Mouse (Mus musculus): Measurements from ENCODE around the gene Cdc25b.

Cdc25b gene

GRCm38 (mm10) chr2:131221853-131222515 is 35.2 kb downstream of the Cdc25b start:
- TF ChIP-seq GATA4 (IDR thresholded peaks at IDR 0.05; ENCODE audit: insufficient replicate concordance, low read length): no peak

- TF ChIP-seq GATA4 (IDR thresholded peaks at IDR 0.05; ENCODE audit: insufficient replicate concordance, low read length): no peak
Measured at GRCm38 (mm10) chr2:131222562-131222961, 35.8 kb downstream of the Cdc25b start.

- TF ChIP-seq GATA4 (IDR thresholded peaks at IDR 0.05; ENCODE audit: insufficient replicate concordance, low read length): no peak
Measured at GRCm38 (mm10) chr2:131223569-131223968, 36.8 kb downstream of the Cdc25b start.

GRCm38 (mm10) chr2:131225178-131225577 is 38.4 kb downstream of the Cdc25b start:
- TF ChIP-seq GATA4 (IDR thresholded peaks at IDR 0.05; ENCODE audit: insufficient replicate concordance, low read length): no peak

- TF ChIP-seq GATA4 (IDR thresholded peaks at IDR 0.05; ENCODE audit: insufficient replicate concordance, low read length): no peak
Measured at GRCm38 (mm10) chr2:131227243-131227642, 40.5 kb downstream of the Cdc25b start.

- TF ChIP-seq GATA4 (IDR thresholded peaks at IDR 0.05; ENCODE audit: insufficient replicate concordance, low read length): no peak
Measured at GRCm38 (mm10) chr2:131232558-131232957, 45.8 kb downstream of the Cdc25b start.

GRCm38 (mm10) chr2:131233307-131234126 is 46.8 kb downstream of the Cdc25b start, which contains the start of gene Mavs:
TSS of gene Mavs (plus strand) at chr2:131234063.
- TF ChIP-seq GATA4 (IDR thresholded peaks at IDR 0.05; ENCODE audit: insufficient replicate concordance, low read length): peak; percentile 50; the same call in 1 of the 2 replicates

GRCm38 (mm10) chr2:131234127-131234650 is 47.4 kb downstream of the Cdc25b start:
- TF ChIP-seq GATA4 (IDR thresholded peaks at IDR 0.05; ENCODE audit: insufficient replicate concordance, low read length): no peak

- TF ChIP-seq GATA4 (IDR thresholded peaks at IDR 0.05; ENCODE audit: insufficient replicate concordance, low read length): peak; percentile 42; the same call in 1 of the 2 replicates
Measured at GRCm38 (mm10) chr2:131234970-131235635, 48.4 kb downstream of the Cdc25b start.

- TF ChIP-seq GATA4 (IDR thresholded peaks at IDR 0.05; ENCODE audit: insufficient replicate concordance, low read length): no peak
Measured at GRCm38 (mm10) chr2:131242180-131242579, 55.4 kb downstream of the Cdc25b start.

GRCm38 (mm10) chr2:131242929-131243328 is 56.2 kb downstream of the Cdc25b start:
- TF ChIP-seq GATA4 (IDR thresholded peaks at IDR 0.05; ENCODE audit: insufficient replicate concordance, low read length): peak; percentile 73; the same call in 1 of the 2 replicates

All from liver, adult (tissue).